Mouse (Mus musculus) MEL (cell line): ENCODE measurements around the gene Bphl.

Source experiments
- CTCF ChIP-seq, 3 experiments: IDR thresholded peaks in 2 of 3; conservative IDR thresholded peaks in 1 of 3; 2 replicates each; pipeline ENCODE4 v1.5.1; 2011 to 2012; ENCODE audit warnings: low read length in 3 of 3, low read depth in 2 of 3, mild to moderate bottlenecking in 2 of 3, improper control_type of control experiment in 1 of 3, inconsistent platforms in 1 of 3, mixed read lengths in 1 of 3, moderate library complexity in 1 of 3; ENCODE audit not compliant: control insufficient read depth in 1 of 3, insufficient read depth in 1 of 3, poor library complexity in 1 of 3, severe bottlenecking in 1 of 3
- EP300 ChIP-seq, 2 experiments: IDR thresholded peaks; 2 replicates each; pipeline ENCODE4 v1.6.1; 2011; ENCODE audit warnings: improper control_type of control experiment in 2 of 2, low read length in 2 of 2, low read depth in 1 of 2, mild to moderate bottlenecking in 1 of 2
- ETS1 ChIP-seq: IDR thresholded peaks from 2 replicates; pipeline ENCODE4 v1.6.1; 2012; ENCODE audit warnings: low read depth, mild to moderate bottlenecking, inconsistent platforms, low read length, improper control_type of control experiment, moderate library complexity
- GATA1 ChIP-seq: IDR thresholded peaks from 2 replicates; pipeline ENCODE4 v1.6.1; 2011; ENCODE audit warnings: low read depth, low read length, improper control_type of control experiment
- KAT2A ChIP-seq: conservative IDR thresholded peaks from 2 replicates; pipeline ENCODE4 v1.6.1; 2012; ENCODE audit warnings: low read depth, low read length, improper control_type of control experiment, inconsistent platforms
- MAFK ChIP-seq: IDR thresholded peaks from 2 replicates; pipeline ENCODE4 v1.6.1; 2011; ENCODE audit warnings: low read depth, mild to moderate bottlenecking, low read length, improper control_type of control experiment, borderline replicate concordance
- MAX ChIP-seq: IDR thresholded peaks from 2 replicates; pipeline ENCODE4 v1.6.1; 2011; ENCODE audit warnings: low read length, improper control_type of control experiment
- MYC ChIP-seq: IDR thresholded peaks from 2 replicates; pipeline ENCODE4 v1.6.1; 2011; ENCODE audit warnings: low read depth, mild to moderate bottlenecking, low read length, improper control_type of control experiment, moderate library complexity
- POLR2AphosphoS2 ChIP-seq: IDR thresholded peaks from 2 replicates; pipeline ENCODE4 v1.6.1; 2011; ENCODE audit warnings: low read length, improper control_type of control experiment
- RAD21 ChIP-seq: IDR thresholded peaks from 2 replicates; pipeline ENCODE4 v1.6.1; 2011; ENCODE audit warnings: mild to moderate bottlenecking, low read depth, low read length, improper control_type of control experiment
- RCOR1 ChIP-seq: IDR thresholded peaks from 2 replicates; pipeline ENCODE4 v1.6.1; 2012; ENCODE audit warnings: low read depth, mild to moderate bottlenecking, inconsistent platforms, low read length, improper control_type of control experiment
- ZC3H11A ChIP-seq: IDR thresholded peaks from 2 replicates; pipeline ENCODE4 v1.6.1; 2012; ENCODE audit warnings: low read depth, mild to moderate bottlenecking, inconsistent platforms, low read length, improper control_type of control experiment

- TF ChIP-seq ZC3H11A (no peak), CTCF (IDR thresholded peaks at IDR 0.05 in 2 of 3, conservative IDR thresholded peaks at IDR 0.05 in 1 of 3; ENCODE audit: control insufficient read depth in 1 of 3, insufficient read depth in 1 of 3, low read depth in 2 of 3, low read length in 3 of 3, poor library complexity in 1 of 3, severe bottlenecking in 1 of 3) (no peak), POLR2AphosphoS2 (no peak), EP300 (IDR thresholded peaks at IDR 0.05; ENCODE audit: low read depth in 1 of 2, low read length in 2 of 2) (peak; percentile 91 to 93), RCOR1 (peak; percentile 75), MAFK (no peak), RAD21 (no peak), MAX (peak; percentile 90), MYC (peak; percentile 84; the same call in 1 of the 2 replicates), KAT2A (no peak), GATA1 (peak; percentile 95), ETS1 (peak; percentile 88)
Observed at GRCm38 (mm10) chr13:34101908-34102307, 64.5 kb downstream of the Bphl start.
